Mouse (Mus musculus) layer of hippocampus, adult 18-20 months (tissue): Measurements from ENCODE around the gene Cilp. TPM values are rescaled to one million over a fixed set of nuclear protein-coding genes. Genes with fewer than 3 reads are reported as not detected.

Experiments
- DNase-seq, 2 experiments: peaks; one replicate each; pipeline ENCODE4 v3.0.0; 2022; ENCODE audit warnings: low spot score in 2 of 2
- total RNA-seq, 2 experiments: library from RNA; stranded (reverse); gene quantifications; 2 replicates each; pipeline ENCODE4 v1.2.3; 2021

Gene Cilp
- total RNA-seq, 2 experiments from 2014 or later, result not detected

GRCm38 (mm10) chr9:65293580-65293972 is 28.6 kb downstream of the Cilp start:
- DNase-seq, result no peak

GRCm38 (mm10) chr9:65293973-65294715 is 29.2 kb downstream of the Cilp start, which contains the start of gene Clpx:
TSS of gene Clpx (plus strand) at chr9:65294260.
- peak; percentile 96 to 98 for DNase-seq

GRCm38 (mm10) chr9:65294716-65295378 is 29.9 kb downstream of the Cilp start:
- no peak for DNase-seq

GRCm38 (mm10) chr9:65297056-65297455 is 32.1 kb downstream of the Cilp start:
- DNase-seq, result no peak

- no peak for DNase-seq
Measured at GRCm38 (mm10) chr9:65298761-65299160, 33.8 kb downstream of the Cilp start.

GRCm38 (mm10) chr9:65299650-65300049 is 34.7 kb downstream of the Cilp start:
- DNase-seq, result peak in 1 of 2 experiments; percentile 18

GRCm38 (mm10) chr9:65302327-65302983 is 37.5 kb downstream of the Cilp start:
- DNase-seq, result no peak

- DNase-seq, result no peak
Measured at GRCm38 (mm10) chr9:65303586-65303985, 38.6 kb downstream of the Cilp start.

- DNase-seq, result no peak
Measured at GRCm38 (mm10) chr9:65304300-65304699, 39.3 kb downstream of the Cilp start.

GRCm38 (mm10) chr9:65306672-65307071 is 41.7 kb downstream of the Cilp start:
- DNase-seq, result no peak

GRCm38 (mm10) chr9:65308011-65308410 is 43.0 kb downstream of the Cilp start:
- no peak for DNase-seq

GRCm38 (mm10) chr9:65312669-65313357 is 47.8 kb downstream of the Cilp start:
- no peak for DNase-seq

GRCm38 (mm10) chr9:65313846-65314245 is 48.9 kb downstream of the Cilp start:
- no peak for DNase-seq

- DNase-seq, result no peak
Measured at GRCm38 (mm10) chr9:65322255-65322900, 57.4 kb downstream of the Cilp start.

- DNase-seq, result no peak
Measured at GRCm38 (mm10) chr9:65325971-65326370, 61.0 kb downstream of the Cilp start.

GRCm38 (mm10) chr9:65327371-65327770 is 62.4 kb downstream of the Cilp start:
- DNase-seq, result no peak

Other genes with a start within 250 kb of the Cilp start
- 100 to 1,000 TPM; 155 to 172 TPM for gene Hacd3, start 243.5 kb upstream of the Cilp start, total RNA-seq
- 100 to 1,000 TPM; 162 to 168 TPM for gene Dpp8, start 232.8 kb upstream of the Cilp start, total RNA-seq
- 10 to 100 TPM; 37.2 TPM for gene Igdcc4, start 163.7 kb upstream of the Cilp start, total RNA-seq
- gene Igdcc3, start 124.0 kb upstream of the Cilp start, total RNA-seq, result 1 to 10 TPM; 2.9 to 4.0 TPM
- gene Parp16, start 69.8 kb upstream of the Cilp start, total RNA-seq, result 1 to 10 TPM; 3.8 to 4.3 TPM
- 10 to 100 TPM; 28.7 to 29.6 TPM for gene Clpx, start 29.1 kb downstream of the Cilp start, total RNA-seq
- gene Pdcd7, start 80.9 kb downstream of the Cilp start, total RNA-seq, result 10 to 100 TPM; 27.5 to 27.8 TPM
- gene Ubap1l, start 95.9 kb downstream of the Cilp start, total RNA-seq, result 1 to 10 TPM; 3.2 to 3.6 TPM
- gene Kbtbd13, start 126.5 kb downstream of the Cilp start, total RNA-seq, result under 1 TPM; 0.25 TPM
- 1 to 10 TPM; 2.4 to 2.8 TPM for gene Rasl12, start 133.3 kb downstream of the Cilp start, total RNA-seq
- gene Slc51b, start 157.8 kb downstream of the Cilp start, total RNA-seq, result not detected
- 10 to 100 TPM; 17.1 to 18.0 TPM for gene Mtfmt, start 170.6 kb downstream of the Cilp start, total RNA-seq
- gene Spg21, start 195.8 kb downstream of the Cilp start, total RNA-seq, result 10 to 100 TPM; 33.0 to 34.1 TPM